Mouse (Mus musculus): Measurements from ENCODE around the gene Pign.

Gene Pign

GRCm38 (mm10) chr1:105663171-105663961 lies at the start of gene Pign, which contains the start of gene Relch:
TSS of gene Pign (minus strand) at chr1:105663677.
TSS of gene Relch (plus strand) at chr1:105663861.
- in situ Hi-C loops (cut with MboI, MseI), result loop anchor here (5.0 to 25.0 kb wide), 2 partner anchors 44 to 899 kb away; no protein-coding TSS in a partner anchor

- in situ Hi-C loops (cut with MboI, MseI), result no loop called here
Measured at GRCm38 (mm10) chr1:105712822-105713221, 49.3 kb upstream of the Pign start.

GRCm38 (mm10) chr1:105711227-105711626 lies 47.8 kb upstream of the Pign start:
- in situ Hi-C loops (cut with MboI, MseI), result no loop called here

- in situ Hi-C loops (cut with MboI, MseI), result loop anchor here (5.0 kb wide), 1 partner anchor 47 kb away; the partner anchor contains the start of genes Pign and Relch
Measured at GRCm38 (mm10) chr1:105709415-105709814, 45.9 kb upstream of the Pign start.

GRCm38 (mm10) chr1:105700984-105701530 lies 37.6 kb upstream of the Pign start:
- in situ Hi-C loops (cut with MboI, MseI), result no loop called here

GRCm38 (mm10) chr1:105695581-105695980 lies 32.1 kb upstream of the Pign start:
- in situ Hi-C loops (cut with MboI, MseI), result no loop called here

GRCm38 (mm10) chr1:105685501-105685900 lies 22.0 kb upstream of the Pign start:
- in situ Hi-C loops (cut with MboI, MseI), result no loop called here

GRCm38 (mm10) chr1:105680587-105680986 lies 17.1 kb upstream of the Pign start:
- in situ Hi-C loops (cut with MboI, MseI), result no loop called here

GRCm38 (mm10) chr1:105674763-105675162 lies 11.3 kb upstream of the Pign start:
- in situ Hi-C loops (cut with MboI, MseI), result loop anchor here (25.0 kb wide), 1 partner anchor 888 kb away; no protein-coding TSS in a partner anchor

GRCm38 (mm10) chr1:105669700-105670099 lies 6.2 kb upstream of the Pign start:
- in situ Hi-C loops (cut with MboI, MseI), result loop anchor here (5.0 to 25.0 kb wide), 2 partner anchors 653 to 893 kb away; no protein-coding TSS in a partner anchor

GRCm38 (mm10) chr1:105663962-105664812 lies 710 bp upstream of the Pign start:
- in situ Hi-C loops (cut with MboI, MseI), result loop anchor here (5.0 to 25.0 kb wide), 2 partner anchors 43 to 898 kb away; no protein-coding TSS in a partner anchor

GRCm38 (mm10) chr1:105662820-105663170 lies 682 bp downstream of the Pign start:
- in situ Hi-C loops (cut with MboI, MseI), result loop anchor here (5.0 to 25.0 kb wide), 2 partner anchors 45 to 900 kb away; no protein-coding TSS in a partner anchor

GRCm38 (mm10) chr1:105660015-105660414 lies 3.5 kb downstream of the Pign start:
- in situ Hi-C loops (cut with MboI, MseI), result loop anchor here (5.0 to 25.0 kb wide), 2 partner anchors 47 to 902 kb away; no protein-coding TSS in a partner anchor

GRCm38 (mm10) chr1:105653981-105654380 lies 9.5 kb downstream of the Pign start:
- in situ Hi-C loops (cut with MboI, MseI), result loop anchor here (25.0 kb wide), 1 partner anchor 908 kb away; no protein-coding TSS in a partner anchor

- in situ Hi-C loops (cut with MboI, MseI), result loop anchor here (25.0 kb wide), 1 partner anchor 912 kb away; no protein-coding TSS in a partner anchor
Measured at GRCm38 (mm10) chr1:105650650-105651049, 12.8 kb downstream of the Pign start.

GRCm38 (mm10) chr1:105644093-105644492 lies 19.4 kb downstream of the Pign start:
- in situ Hi-C loops (cut with MboI, MseI), result loop anchor here (25.0 kb wide), 1 partner anchor 482 kb away; no protein-coding TSS in a partner anchor

GRCm38 (mm10) chr1:105630481-105630880 lies 33.0 kb downstream of the Pign start:
- in situ Hi-C loops (cut with MboI, MseI), result loop anchor here (25.0 kb wide), 1 partner anchor 468 kb away; no protein-coding TSS in a partner anchor

GRCm38 (mm10) chr1:105589673-105590072 lies 73.8 kb downstream of the Pign start:
- in situ Hi-C loops (cut with MboI, MseI), result no loop called here

GRCm38 (mm10) chr1:105588697-105589096 lies 74.8 kb downstream of the Pign start:
- in situ Hi-C loops (cut with MboI, MseI), result no loop called here

GRCm38 (mm10) chr1:105582800-105583199 lies 80.7 kb downstream of the Pign start:
- in situ Hi-C loops (cut with MboI, MseI), result no loop called here

- in situ Hi-C loops (cut with MboI, MseI), result no loop called here
Measured at GRCm38 (mm10) chr1:105580909-105581308, 82.6 kb downstream of the Pign start.

All from T-helper 2 cell (primary cell).